Mouse (Mus musculus): ENCODE measurements around the gene Tnf.

- TF ChIP-seq CTCF (IDR thresholded peaks at IDR 0.05; ENCODE audit: control insufficient read depth, insufficient read depth, low read length) (no peak), POLR2A (IDR thresholded peaks at IDR 0.05; ENCODE audit: borderline replicate concordance, control insufficient read depth, low read depth, low read length) (no peak)
Observed at GRCm38 (mm10) chr17:35247144-35247543, 45.3 kb upstream of the Tnf start.
